Mouse (Mus musculus): Measurements from ENCODE around the gene Dnmt3b. TPM values are rescaled to one million over a fixed set of nuclear protein-coding genes. Genes with fewer than 3 reads are reported as not detected.
A peak's percentile ranks its signal among the peaks of the same experiment; 100 is the strongest.

Dnmt3b gene
- polyA plus RNA-seq, 1 experiment from 2014 or later = 12.1 TPM

DNA sequence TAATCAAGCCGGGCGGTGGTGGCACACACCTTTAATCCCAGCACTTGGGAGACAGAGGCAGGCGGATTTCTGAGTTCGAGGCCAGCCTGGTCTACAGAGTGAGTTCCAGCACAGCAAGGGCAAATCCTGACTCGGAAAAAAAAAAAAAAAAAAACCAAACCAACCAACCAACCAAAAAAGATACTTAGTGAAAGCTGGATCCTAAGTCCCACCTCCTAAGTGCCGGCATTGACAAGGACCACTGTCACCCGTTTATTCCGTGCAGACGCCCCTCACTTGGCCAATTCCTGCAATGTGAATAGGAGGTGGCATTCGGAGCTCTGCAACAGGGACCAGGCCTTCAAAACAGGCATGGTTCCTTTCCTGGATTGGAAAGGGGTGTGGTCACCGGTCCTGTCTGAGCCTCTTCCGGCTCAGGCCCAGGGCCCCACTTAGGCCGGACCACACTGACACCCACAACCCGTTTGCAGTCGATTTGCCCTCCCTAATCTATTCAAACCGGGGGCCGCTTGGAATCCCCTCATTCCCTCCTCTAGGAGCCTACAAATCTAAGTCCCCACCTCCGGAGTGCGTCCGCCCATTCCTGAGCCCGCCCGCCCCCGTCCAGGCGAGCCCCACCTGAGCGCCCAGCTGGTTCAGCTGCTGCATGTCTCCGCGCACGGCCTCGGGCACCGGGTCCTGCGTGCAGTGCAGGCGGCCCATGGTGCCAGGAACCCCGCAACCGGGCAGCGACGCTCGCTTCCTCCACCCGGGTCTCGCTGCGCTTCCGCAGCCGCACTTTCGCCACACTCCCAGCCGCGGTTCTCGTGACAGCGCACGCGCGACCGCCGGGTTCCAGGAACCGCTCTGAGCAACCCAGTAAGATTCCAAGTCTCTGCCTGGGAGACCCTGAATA lies 17.0 kb upstream of the Dnmt3b start, which contains the start of gene Commd7:
TSS of gene Commd7 (minus strand) at position 806 of the 895 bp plus-strand sequence.
- peaks cover 9% of the 10 kb centered on the region for H3K4me1 ChIP-seq (replicated peaks; ENCODE audit: control insufficient read depth, insufficient read depth, low read length)
- no peaks in the 10 kb centered on the region for H3K9me3 ChIP-seq (ENCODE audit: control insufficient read depth, low read length)
- peaks cover 13% of the 10 kb centered on the region for H3K36me3 ChIP-seq (ENCODE audit: control insufficient read depth, insufficient read depth, low read length)
- peak within 1 kb of the TSS; percentile 99 for H3K9ac ChIP-seq (ENCODE audit: low read length)
- peak within 1 kb of the TSS; percentile 96 for H3K27ac ChIP-seq (ENCODE audit: low read length)
- peak within 1 kb of the TSS; percentile 97 for H3K4me3 ChIP-seq (ENCODE audit: low read length)
- 4% methylated on average over 47 of the region's 53 CpGs for WGBS
- peak within 1 kb of the TSS; percentile 81 for H3K4me2 ChIP-seq (ENCODE audit: low read depth, low read length)
- no peaks in the 10 kb centered on the region for H3K27me3 ChIP-seq (ENCODE audit: control insufficient read depth, insufficient read depth, low read depth, low read length)
- peak; percentile 93 for ATAC-seq (ENCODE audit: low read depth)

DNA sequence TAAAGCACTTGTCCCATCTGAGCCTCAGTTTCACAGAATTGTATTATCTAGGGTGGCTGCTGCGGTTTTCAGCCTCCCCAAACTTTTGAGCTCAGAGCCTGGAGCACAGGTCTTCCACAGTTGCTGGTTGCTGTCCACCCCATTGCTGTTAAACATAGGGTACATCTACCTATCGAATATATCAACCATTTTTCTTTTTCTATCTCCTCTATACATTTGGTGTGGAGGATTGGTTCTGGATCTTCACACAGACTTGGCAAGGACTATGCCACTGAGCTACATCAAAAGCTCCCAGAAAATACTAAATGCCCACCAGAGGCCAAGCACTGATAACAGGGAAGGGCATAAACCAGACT lies 16.4 kb upstream of the Dnmt3b start:
- peak overlapping the region; percentile 99 for H3K9ac ChIP-seq (ENCODE audit: low read length)
- peaks cover 9% of the 10 kb centered on the region for H3K4me1 ChIP-seq (replicated peaks; ENCODE audit: control insufficient read depth, insufficient read depth, low read length)
- no peaks in the 10 kb centered on the region for H3K27me3 ChIP-seq (ENCODE audit: control insufficient read depth, insufficient read depth, low read depth, low read length)
- peak overlapping the region; percentile 81 for H3K4me2 ChIP-seq (ENCODE audit: low read depth, low read length)
- no peaks in the 10 kb centered on the region for H3K9me3 ChIP-seq (ENCODE audit: control insufficient read depth, low read length)
- ATAC-seq (ENCODE audit: low read depth) = 0 out of 2 replicates have a peak, but pooled peaks have one; percentile 7
- peak overlapping the region; percentile 96 for H3K27ac ChIP-seq (ENCODE audit: low read length)
- H3K36me3 ChIP-seq (ENCODE audit: control insufficient read depth, insufficient read depth, low read length) = peaks cover 10% of the 10 kb centered on the region
- peak overlapping the region; percentile 97 for H3K4me3 ChIP-seq (ENCODE audit: low read length)
- WGBS = 11% methylated on average over 2 of the region's 2 CpGs

DNA sequence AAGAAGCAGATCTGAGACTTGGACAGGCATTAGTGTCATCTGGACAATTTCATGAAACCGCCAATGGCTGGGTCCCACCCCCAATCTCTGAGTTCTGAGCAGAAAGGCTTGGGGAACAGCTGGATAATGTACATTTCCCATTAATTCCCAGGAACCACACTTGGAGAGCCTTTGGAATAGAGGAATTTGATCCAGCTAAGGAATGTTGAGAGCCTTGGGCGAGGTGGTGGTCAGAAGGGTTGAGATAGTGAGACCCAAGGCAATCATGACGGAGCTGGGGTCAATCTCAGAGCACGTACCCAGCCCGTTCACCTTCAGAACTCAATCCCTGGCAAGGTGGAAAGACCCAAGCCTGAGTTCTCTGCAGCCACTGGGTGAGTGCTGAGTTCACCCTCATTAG lies 16.0 kb upstream of the Dnmt3b start:
- Histone ChIP-seq H3K27ac (ENCODE audit: low read length) (no peak overlapping the region), H3K9me3 (ENCODE audit: control insufficient read depth, low read length) (no peaks in the 10 kb centered on the region), H3K36me3 (ENCODE audit: control insufficient read depth, insufficient read depth, low read length) (peaks cover 5% of the 10 kb centered on the region), H3K4me3 (ENCODE audit: low read length) (no peak overlapping the region), H3K4me2 (ENCODE audit: low read depth, low read length) (peak overlapping the region; percentile 81), H3K4me1 (replicated peaks; ENCODE audit: control insufficient read depth, insufficient read depth, low read length) (peaks cover 9% of the 10 kb centered on the region), H3K27me3 (ENCODE audit: control insufficient read depth, insufficient read depth, low read depth, low read length) (no peaks in the 10 kb centered on the region), H3K9ac (ENCODE audit: low read length) (peak overlapping the region; percentile 99)
- ATAC-seq (ENCODE audit: low read depth) = no peak
- 52% methylated on average over 5 of the region's 5 CpGs for WGBS

DNA sequence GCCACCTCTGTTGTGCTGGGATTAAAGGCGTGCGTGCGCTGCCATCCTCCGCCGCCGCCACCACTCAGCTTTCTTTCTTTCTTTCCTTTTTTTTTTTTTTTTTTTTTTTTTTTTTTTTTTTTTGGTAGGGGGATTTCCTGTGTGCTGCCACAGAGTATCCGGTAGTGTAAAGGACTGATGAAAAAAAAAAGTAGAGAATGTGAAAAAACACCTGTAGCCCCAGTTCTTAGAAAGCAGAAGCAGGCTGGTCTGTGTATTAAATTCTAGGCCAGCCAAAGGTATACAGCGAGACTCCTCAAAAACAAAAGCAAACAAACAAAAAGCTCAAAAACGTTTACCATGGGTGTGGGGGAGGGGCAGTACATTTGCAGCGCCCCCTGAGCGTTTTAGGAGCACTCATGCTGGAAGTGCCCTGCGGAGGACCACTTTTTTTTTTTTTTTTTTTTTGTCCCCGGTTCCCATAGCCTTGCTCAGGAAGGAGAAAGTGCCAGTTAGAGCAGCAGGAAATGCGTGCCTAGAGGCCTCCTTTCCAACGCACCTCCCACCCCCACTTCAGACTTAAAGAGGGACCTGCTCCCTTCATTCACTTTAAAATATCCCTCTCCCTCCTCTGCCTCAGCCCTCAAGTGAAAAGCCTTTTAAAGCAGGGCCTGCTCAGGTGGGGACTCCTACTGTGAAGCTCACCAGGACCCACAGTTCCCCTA lies 10.1 kb upstream of the Dnmt3b start:
- Histone ChIP-seq H3K9ac (ENCODE audit: low read length) (no peak overlapping the region), H3K4me2 (ENCODE audit: low read depth, low read length) (no peak overlapping the region), H3K27ac (ENCODE audit: low read length) (no peak overlapping the region), H3K4me1 (replicated peaks; ENCODE audit: control insufficient read depth, insufficient read depth, low read length) (peaks cover 5% of the 10 kb centered on the region), H3K9me3 (ENCODE audit: control insufficient read depth, low read length) (no peaks in the 10 kb centered on the region), H3K36me3 (ENCODE audit: control insufficient read depth, insufficient read depth, low read length) (no peaks in the 10 kb centered on the region), H3K27me3 (ENCODE audit: control insufficient read depth, insufficient read depth, low read depth, low read length) (no peaks in the 10 kb centered on the region), H3K4me3 (ENCODE audit: low read length) (no peak overlapping the region)
- ATAC-seq (ENCODE audit: low read depth) = peak; percentile 49; the same call in 1 of the 2 replicates
- WGBS = 30% methylated on average over 15 of the region's 15 CpGs

GRCm38 (mm10) chr2:153642496-153642895 lies 6.8 kb upstream of the Dnmt3b start:
- no peak overlapping the region for H3K27ac ChIP-seq (ENCODE audit: low read length)
- H3K4me1 ChIP-seq (replicated peaks; ENCODE audit: control insufficient read depth, insufficient read depth, low read length) = peaks cover 5% of the 10 kb centered on the region
- H3K36me3 ChIP-seq (ENCODE audit: control insufficient read depth, insufficient read depth, low read length) = no peaks in the 10 kb centered on the region
- H3K9ac ChIP-seq (ENCODE audit: low read length) = no peak overlapping the region
- WGBS = 9% methylated on average over 3 of the region's 3 CpGs
- no peak overlapping the region for H3K4me2 ChIP-seq (ENCODE audit: low read depth, low read length)
- peak; percentile 47 for ATAC-seq (ENCODE audit: low read depth)
- H3K4me3 ChIP-seq (ENCODE audit: low read length) = no peak overlapping the region
- H3K27me3 ChIP-seq (ENCODE audit: control insufficient read depth, insufficient read depth, low read depth, low read length) = no peaks in the 10 kb centered on the region
- H3K9me3 ChIP-seq (ENCODE audit: control insufficient read depth, low read length) = no peaks in the 10 kb centered on the region

DNA sequence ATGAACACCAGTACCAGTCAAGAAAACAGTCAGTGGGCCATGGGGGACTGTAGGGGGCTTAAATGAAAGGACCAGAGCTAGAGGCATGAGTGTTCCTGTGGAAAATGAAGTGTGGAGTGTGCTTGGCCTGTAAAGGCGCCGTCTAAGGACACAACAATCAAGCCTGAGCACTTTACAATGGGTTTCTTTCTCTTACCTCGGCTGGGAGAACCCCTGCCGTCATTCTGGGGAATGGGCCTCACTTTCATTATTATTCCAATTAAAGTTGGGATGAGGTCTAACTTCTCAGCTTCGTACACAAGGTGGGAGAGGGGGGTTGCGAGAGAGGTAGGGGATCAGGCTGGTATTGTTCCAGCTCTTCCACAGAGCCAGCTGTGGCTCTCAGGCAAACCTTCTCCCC lies 6.3 kb upstream of the Dnmt3b start:
- Histone ChIP-seq H3K36me3 (ENCODE audit: control insufficient read depth, insufficient read depth, low read length) (no peaks in the 10 kb centered on the region), H3K4me1 (replicated peaks; ENCODE audit: control insufficient read depth, insufficient read depth, low read length) (peaks cover 5% of the 10 kb centered on the region), H3K9me3 (ENCODE audit: control insufficient read depth, low read length) (no peaks in the 10 kb centered on the region), H3K27ac (ENCODE audit: low read length) (no peak overlapping the region), H3K4me3 (ENCODE audit: low read length) (no peak overlapping the region), H3K4me2 (ENCODE audit: low read depth, low read length) (no peak overlapping the region), H3K27me3 (ENCODE audit: control insufficient read depth, insufficient read depth, low read depth, low read length) (no peaks in the 10 kb centered on the region), H3K9ac (ENCODE audit: low read length) (no peak overlapping the region)
- WGBS = 36% methylated on average over 6 of the region's 6 CpGs
- ATAC-seq (ENCODE audit: low read depth) = no peak

GRCm38 (mm10) chr2:153648773-153649297 lies 415 bp upstream of the Dnmt3b start:
- H3K9ac ChIP-seq (ENCODE audit: low read length) = peak overlapping the region; percentile 79
- H3K4me1 ChIP-seq (replicated peaks; ENCODE audit: control insufficient read depth, insufficient read depth, low read length) = peaks cover 10% of the 10 kb centered on the region
- no peak; the same call in 1 of the 2 replicates for ATAC-seq (ENCODE audit: low read depth)
- H3K9me3 ChIP-seq (ENCODE audit: control insufficient read depth, low read length) = no peaks in the 10 kb centered on the region
- peak overlapping the region; percentile 84 for H3K4me2 ChIP-seq (ENCODE audit: low read depth, low read length)
- H3K36me3 ChIP-seq (ENCODE audit: control insufficient read depth, insufficient read depth, low read length) = no peaks in the 10 kb centered on the region
- 19% methylated on average over 14 of the region's 14 CpGs for WGBS
- peak overlapping the region; percentile 88 for H3K4me3 ChIP-seq (ENCODE audit: low read length)
- no peaks in the 10 kb centered on the region; the same call in 1 of the 2 replicates for H3K27me3 ChIP-seq (ENCODE audit: control insufficient read depth, insufficient read depth, low read depth, low read length)
- peak overlapping the region; percentile 49; the same call in 1 of the 2 replicates for H3K27ac ChIP-seq (ENCODE audit: low read length)

DNA sequence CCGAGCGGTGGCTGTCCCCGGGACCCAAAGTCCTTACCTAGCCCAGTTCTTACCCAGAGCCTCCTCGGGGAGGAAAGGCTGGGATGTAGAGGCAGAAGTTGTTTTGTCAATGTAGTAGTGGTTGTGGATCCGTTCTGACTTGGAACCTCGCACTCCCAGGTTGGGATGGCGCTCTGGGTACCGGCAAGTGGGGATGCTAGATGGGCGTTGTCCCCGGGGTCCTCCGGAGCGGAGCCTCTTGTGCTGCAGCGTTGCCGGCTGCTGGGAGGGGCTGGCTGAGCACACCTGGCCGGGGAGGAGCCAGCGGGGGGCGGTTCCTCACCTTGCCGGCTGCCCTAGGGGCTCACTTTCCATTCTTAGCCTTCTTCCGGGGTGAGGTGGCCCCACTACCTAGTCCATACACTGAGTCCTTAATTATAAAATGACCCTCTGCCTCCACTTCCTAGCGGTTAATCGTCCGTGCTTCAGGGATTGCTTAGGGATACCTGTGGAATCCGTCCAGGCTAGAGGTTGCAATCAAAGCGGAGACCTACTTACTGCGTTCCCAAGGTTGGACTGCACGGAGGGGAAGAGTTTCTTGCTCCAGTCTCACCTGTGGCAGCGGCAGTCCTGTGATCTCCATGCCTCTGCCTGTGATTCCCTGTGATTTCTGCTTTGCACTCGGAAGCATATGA lies 901 bp downstream of the Dnmt3b start:
- Histone ChIP-seq H3K27me3 (ENCODE audit: control insufficient read depth, insufficient read depth, low read depth, low read length) (no peaks in the 10 kb centered on the region; the same call in 1 of the 2 replicates), H3K4me3 (ENCODE audit: low read length) (peak overlapping the region; percentile 88), H3K9me3 (ENCODE audit: control insufficient read depth, low read length) (no peaks in the 10 kb centered on the region), H3K4me1 (replicated peaks; ENCODE audit: control insufficient read depth, insufficient read depth, low read length) (peaks cover 10% of the 10 kb centered on the region), H3K36me3 (ENCODE audit: control insufficient read depth, insufficient read depth, low read length) (no peaks in the 10 kb centered on the region), H3K9ac (ENCODE audit: low read length) (peak overlapping the region; percentile 79), H3K27ac (ENCODE audit: low read length) (no peak overlapping the region), H3K4me2 (ENCODE audit: low read depth, low read length) (peak overlapping the region; percentile 84)
- WGBS = 3% methylated on average over 28 of the region's 28 CpGs
- peak; percentile 51 for ATAC-seq (ENCODE audit: low read depth)

Data from lung, embryonic 16.5 days (tissue).